Mouse (Mus musculus): ENCODE data around the gene Map3k7cl. TPM values are rescaled to one million over a fixed set of nuclear protein-coding genes. Genes with fewer than 3 reads are reported as not detected.

The Map3k7cl gene
- polyA plus RNA-seq, 1 experiment from 2014 or later: 0.60 TPM

- H3K4me2 ChIP-seq: no peak overlapping the region
- no peak for ATAC-seq (ENCODE audit: insufficient number of reproducible peaks, low FRiP score, low TSS enrichment, low read depth)
- H3K9ac ChIP-seq: no peak overlapping the region
- no peak overlapping the region for H3K4me3 ChIP-seq
- no peaks in the 10 kb centered on the region for H3K9me3 ChIP-seq
- H3K27ac ChIP-seq: no peak overlapping the region
- H3K27me3 ChIP-seq: no peaks in the 10 kb centered on the region
- no peaks in the 10 kb centered on the region for H3K4me1 ChIP-seq
- 82% methylated on average over 3 of the region's 3 CpGs for WGBS
- H3K36me3 ChIP-seq: no peaks in the 10 kb centered on the region
Measured at GRCm38 (mm10) chr16:87621246-87621645, 68.1 kb downstream of the Map3k7cl start.

- no peak for ATAC-seq (ENCODE audit: insufficient number of reproducible peaks, low FRiP score, low TSS enrichment, low read depth)
- 76% methylated on average over 5 of the region's 5 CpGs for WGBS
Measured at GRCm38 (mm10) chr16:87623881-87624280, 70.8 kb downstream of the Map3k7cl start.

GRCm38 (mm10) chr16:87624937-87625336, 71.8 kb downstream of the Map3k7cl start:
- Histone ChIP-seq H3K4me2 (no peak overlapping the region), H3K9ac (no peak overlapping the region), H3K4me1 (no peaks in the 10 kb centered on the region), H3K4me3 (no peak overlapping the region), H3K27ac (no peak overlapping the region), H3K27me3 (no peaks in the 10 kb centered on the region), H3K9me3 (no peaks in the 10 kb centered on the region), H3K36me3 (no peaks in the 10 kb centered on the region)
- ATAC-seq (ENCODE audit: insufficient number of reproducible peaks, low FRiP score, low TSS enrichment, low read depth): no peak
- WGBS: 84% methylated on average over 2 of the region's 2 CpGs

More at GRCm38 (mm10) chr16:87623881-87624280, 70.8 kb downstream of the Map3k7cl start:
- Histone ChIP-seq H3K4me1 (no peaks in the 10 kb centered on the region), H3K27ac (no peak overlapping the region), H3K4me2 (no peak overlapping the region), H3K4me3 (no peak overlapping the region), H3K36me3 (no peaks in the 10 kb centered on the region), H3K9ac (no peak overlapping the region), H3K9me3 (no peaks in the 10 kb centered on the region), H3K27me3 (no peaks in the 10 kb centered on the region)

- ATAC-seq (ENCODE audit: insufficient number of reproducible peaks, low FRiP score, low TSS enrichment, low read depth): no peak
- Histone ChIP-seq H3K9me3 (no peaks in the 10 kb centered on the region), H3K27ac (no peak overlapping the region), H3K9ac (no peak overlapping the region), H3K36me3 (no peaks in the 10 kb centered on the region), H3K4me2 (no peak overlapping the region), H3K4me3 (no peak overlapping the region), H3K4me1 (no peaks in the 10 kb centered on the region), H3K27me3 (no peaks in the 10 kb centered on the region)
- 82% methylated on average over 3 of the region's 3 CpGs for WGBS
Measured at GRCm38 (mm10) chr16:87625341-87625740, 72.2 kb downstream of the Map3k7cl start.

- Histone ChIP-seq H3K36me3 (no peaks in the 10 kb centered on the region), H3K27me3 (no peaks in the 10 kb centered on the region), H3K4me2 (no peak overlapping the region), H3K9me3 (no peaks in the 10 kb centered on the region), H3K27ac (no peak overlapping the region), H3K9ac (no peak overlapping the region), H3K4me1 (no peaks in the 10 kb centered on the region), H3K4me3 (no peak overlapping the region)
- no peak for ATAC-seq (ENCODE audit: insufficient number of reproducible peaks, low FRiP score, low TSS enrichment, low read depth)
- WGBS: 96% methylated on average over 8 of the region's 8 CpGs
Measured at GRCm38 (mm10) chr16:87625816-87626215, 72.7 kb downstream of the Map3k7cl start.

GRCm38 (mm10) chr16:87626696-87627095, 73.6 kb downstream of the Map3k7cl start:
- Histone ChIP-seq H3K9me3 (no peaks in the 10 kb centered on the region), H3K27me3 (no peaks in the 10 kb centered on the region), H3K4me3 (no peak overlapping the region), H3K36me3 (no peaks in the 10 kb centered on the region), H3K27ac (no peak overlapping the region), H3K4me2 (no peak overlapping the region), H3K9ac (no peak overlapping the region), H3K4me1 (no peaks in the 10 kb centered on the region)
- ATAC-seq (ENCODE audit: insufficient number of reproducible peaks, low FRiP score, low TSS enrichment, low read depth): no peak
- 90% methylated on average over 4 of the region's 4 CpGs for WGBS

- no peaks in the 10 kb centered on the region for H3K9me3 ChIP-seq
- H3K9ac ChIP-seq: no peak overlapping the region
- H3K4me2 ChIP-seq: no peak overlapping the region
- ATAC-seq (ENCODE audit: insufficient number of reproducible peaks, low FRiP score, low TSS enrichment, low read depth): no peak
- H3K27me3 ChIP-seq: no peaks in the 10 kb centered on the region
- H3K4me3 ChIP-seq: no peak overlapping the region
- H3K27ac ChIP-seq: no peak overlapping the region
- H3K4me1 ChIP-seq: no peaks in the 10 kb centered on the region
- H3K36me3 ChIP-seq: no peaks in the 10 kb centered on the region
Measured at GRCm38 (mm10) chr16:87634709-87635108, 81.6 kb downstream of the Map3k7cl start.

GRCm38 (mm10) chr16:87635213-87635755, 82.2 kb downstream of the Map3k7cl start:
- no peaks in the 10 kb centered on the region for H3K9me3 ChIP-seq
- H3K36me3 ChIP-seq: no peaks in the 10 kb centered on the region
- H3K27me3 ChIP-seq: no peaks in the 10 kb centered on the region
- ATAC-seq (ENCODE audit: insufficient number of reproducible peaks, low FRiP score, low TSS enrichment, low read depth): no peak
- no peak overlapping the region for H3K9ac ChIP-seq
- H3K4me1 ChIP-seq: no peaks in the 10 kb centered on the region
- no peak overlapping the region for H3K27ac ChIP-seq
- no peak overlapping the region for H3K4me3 ChIP-seq
- 79% methylated on average over 6 of the region's 6 CpGs for WGBS
- no peak overlapping the region for H3K4me2 ChIP-seq

GRCm38 (mm10) chr16:87635841-87636240, 82.7 kb downstream of the Map3k7cl start:
- no peak overlapping the region for H3K4me2 ChIP-seq
- ATAC-seq (ENCODE audit: insufficient number of reproducible peaks, low FRiP score, low TSS enrichment, low read depth): no peak
- H3K4me3 ChIP-seq: no peak overlapping the region
- 51% methylated on average over 4 of the region's 4 CpGs for WGBS
- no peaks in the 10 kb centered on the region for H3K4me1 ChIP-seq
- no peak overlapping the region for H3K27ac ChIP-seq
- no peaks in the 10 kb centered on the region for H3K9me3 ChIP-seq
- no peaks in the 10 kb centered on the region for H3K27me3 ChIP-seq
- no peak overlapping the region for H3K9ac ChIP-seq
- H3K36me3 ChIP-seq: no peaks in the 10 kb centered on the region

GRCm38 (mm10) chr16:87638098-87638497, 85.0 kb downstream of the Map3k7cl start:
- Histone ChIP-seq H3K9me3 (no peaks in the 10 kb centered on the region), H3K4me2 (no peak overlapping the region), H3K4me3 (no peak overlapping the region), H3K9ac (no peak overlapping the region), H3K4me1 (no peaks in the 10 kb centered on the region), H3K27me3 (no peaks in the 10 kb centered on the region), H3K27ac (no peak overlapping the region), H3K36me3 (no peaks in the 10 kb centered on the region)
- WGBS: 29% methylated on average over 1 of the region's 1 CpGs
- no peak for ATAC-seq (ENCODE audit: insufficient number of reproducible peaks, low FRiP score, low TSS enrichment, low read depth)

- H3K4me2 ChIP-seq: no peak overlapping the region
- H3K9ac ChIP-seq: no peak overlapping the region
- H3K36me3 ChIP-seq: no peaks in the 10 kb centered on the region
- ATAC-seq (ENCODE audit: insufficient number of reproducible peaks, low FRiP score, low TSS enrichment, low read depth): no peak
- H3K27ac ChIP-seq: no peak overlapping the region
- 0 out of 2 replicates have a peak, but pooled peaks cover 2% of the 10 kb centered on the region for H3K4me1 ChIP-seq
- WGBS: 92% methylated on average over 7 of the region's 7 CpGs
- H3K4me3 ChIP-seq: no peak overlapping the region
- no peaks in the 10 kb centered on the region for H3K9me3 ChIP-seq
- H3K27me3 ChIP-seq: no peaks in the 10 kb centered on the region
Measured at GRCm38 (mm10) chr16:87642234-87642633, 89.1 kb downstream of the Map3k7cl start.

- Histone ChIP-seq H3K9ac (no peak overlapping the region), H3K36me3 (no peaks in the 10 kb centered on the region), H3K4me3 (no peak overlapping the region), H3K9me3 (no peaks in the 10 kb centered on the region), H3K27me3 (no peaks in the 10 kb centered on the region), H3K27ac (no peak overlapping the region), H3K4me2 (no peak overlapping the region), H3K4me1 (0 out of 2 replicates have a peak, but pooled peaks cover 2% of the 10 kb centered on the region)
- 65% methylated on average over 14 of the region's 14 CpGs for WGBS
- ATAC-seq (ENCODE audit: insufficient number of reproducible peaks, low FRiP score, low TSS enrichment, low read depth): no peak
Measured at GRCm38 (mm10) chr16:87644111-87644770, 91.1 kb downstream of the Map3k7cl start.
